Mouse (Mus musculus) embryonic facial prominence, embryonic 12.5 days (tissue): Measurements from ENCODE around the gene Catsperg1. TPM values are rescaled to one million over a fixed set of nuclear protein-coding genes. Genes with fewer than 3 reads are reported as not detected.
"Not testable (repeated sequence)": the region's sequence is repeated elsewhere in the genome, so short reads cannot be mapped to it uniquely, and the experiment has no call there.

Experiments used
- ATAC-seq: fragments of 200-750 bp; cut with Nextera tagmentation; 2 replicates; pipeline ENCODE4 v1.8.0; 2017; ENCODE audit not compliant: insufficient number of reproducible peaks, insufficient read depth, low FRiP score, low TSS enrichment
- H3K27ac ChIP-seq: fragments of 300-500 bp; sonication (generic); 2 replicates; pipeline ENCODE4 v1.5.1; 2016; ENCODE audit warnings: mild to moderate bottlenecking
- H3K27me3 ChIP-seq: fragments of 300-500 bp; sonication (generic); 2 replicates; pipeline ENCODE4 v1.6.1; 2016; ENCODE audit warnings: mild to moderate bottlenecking, moderate library complexity
- H3K36me3 ChIP-seq: fragments of 300-500 bp; sonication (generic); 2 replicates; pipeline ENCODE4 v1.6.1; 2016; ENCODE audit warnings: mild to moderate bottlenecking
- H3K4me1 ChIP-seq: fragments of 300-500 bp; sonication (generic); 2 replicates; pipeline ENCODE4 v1.6.1; 2016
- H3K4me2 ChIP-seq: fragments of 300-500 bp; sonication (generic); replicated peaks from 2 replicates; pipeline ENCODE4 v1.6.1; 2016; ENCODE audit warnings: mild to moderate bottlenecking, moderate library complexity
- H3K4me3 ChIP-seq: fragments of 300-500 bp; sonication (generic); 2 replicates; pipeline ENCODE4 v1.5.1; 2016; ENCODE audit warnings: mild to moderate bottlenecking
- H3K9ac ChIP-seq: fragments of 300-500 bp; sonication (generic); 2 replicates; pipeline ENCODE4 v1.6.1; 2016; ENCODE audit warnings: mild to moderate bottlenecking, moderate library complexity
- H3K9me3 ChIP-seq: fragments of 300-500 bp; sonication (generic); 2 replicates; pipeline ENCODE4 v1.6.1; 2016; ENCODE audit warnings: mild to moderate bottlenecking, moderate library complexity
- WGBS: fragments of 180-500 bp; shearing (Covaris S2); methylation state at CpG from one replicate; pipeline ENCODE4 v1.1.7; 2016; 5-methylcytosine and 5-hydroxymethylcytosine counted together
- polyA plus RNA-seq: library from polyadenylated mRNA; unstranded; fragments of >200 nt; fragmentation: Nextera tagmentation; extraction: Ambion mirVana; gene quantifications from 2 replicates; pipeline ENCODE4 v1.2.1, GENCODE M21; 2016

The Catsperg1 gene
- polyA plus RNA-seq, 1 experiment from 2014 or later = 0.37 TPM

GRCm38 (mm10) chr7:29225520-29225919 lies 11.7 kb upstream of the Catsperg1 start:
- Histone ChIP-seq H3K4me2 (peak overlapping the region; percentile 38), H3K27ac (no peak overlapping the region)

GRCm38 (mm10) chr7:29224756-29225394 lies 11.0 kb upstream of the Catsperg1 start:
- H3K27me3 ChIP-seq = 0 out of 2 replicates have a peak, but pooled peaks cover 4% of the 10 kb centered on the region
- 0 out of 2 replicates have a peak, but pooled peaks have one; percentile 29 for ATAC-seq
- H3K9me3 ChIP-seq = 0 out of 2 replicates have a peak, but pooled peaks cover 7% of the 10 kb centered on the region
- peaks cover 9% of the 10 kb centered on the region for H3K4me1 ChIP-seq
- WGBS = 8% methylated on average over 16 of the region's 16 CpGs
- peak overlapping the region; percentile 1; the same call in 1 of the 2 replicates for H3K4me3 ChIP-seq
- no peak overlapping the region for H3K9ac ChIP-seq
- peak overlapping the region; percentile 38 for H3K4me2 ChIP-seq
- no peak overlapping the region for H3K27ac ChIP-seq
- H3K36me3 ChIP-seq = no peaks in the 10 kb centered on the region

More at GRCm38 (mm10) chr7:29225520-29225919, 11.7 kb upstream of the Catsperg1 start:
- 0 out of 2 replicates have a peak, but pooled peaks cover under 1% of the 10 kb centered on the region for H3K9me3 ChIP-seq
- H3K36me3 ChIP-seq = no peaks in the 10 kb centered on the region
- 0 out of 2 replicates have a peak, but pooled peaks cover 6% of the 10 kb centered on the region for H3K27me3 ChIP-seq
- no peak overlapping the region for H3K9ac ChIP-seq
- peak overlapping the region; percentile 1; the same call in 1 of the 2 replicates for H3K4me3 ChIP-seq
- 65% methylated on average over 13 of the region's 13 CpGs for WGBS
- peaks cover 9% of the 10 kb centered on the region for H3K4me1 ChIP-seq
- no peak for ATAC-seq

- 39% methylated on average over 15 of the region's 15 CpGs for WGBS
- Histone ChIP-seq H3K4me3 (no peak overlapping the region), H3K27ac (no peak overlapping the region), H3K4me1 (no peaks in the 10 kb centered on the region), H3K9me3 (0 out of 2 replicates have a peak, but pooled peaks cover 5% of the 10 kb centered on the region), H3K27me3 (peaks cover 9% of the 10 kb centered on the region), H3K4me2 (no peak overlapping the region), H3K9ac (no peak overlapping the region), H3K36me3 (no peaks in the 10 kb centered on the region)
- no peak for ATAC-seq
Measured at GRCm38 (mm10) chr7:29214846-29215245, 1.0 kb upstream of the Catsperg1 start.

GRCm38 (mm10) chr7:29214236-29214635 lies 401 bp upstream of the Catsperg1 start:
- WGBS = 69% methylated on average over 2 of the region's 2 CpGs
- Histone ChIP-seq H3K9me3 (no peaks in the 10 kb centered on the region), H3K4me2 (peak overlapping the region; percentile 48; the same call in 1 of the 2 replicates), H3K27ac (no peak overlapping the region), H3K27me3 (peaks cover 9% of the 10 kb centered on the region), H3K36me3 (no peaks in the 10 kb centered on the region), H3K9ac (no peak overlapping the region), H3K4me1 (no peaks in the 10 kb centered on the region), H3K4me3 (no peak overlapping the region)
- ATAC-seq = no peak

- not testable (repeated sequence) for H3K9ac ChIP-seq, H3K4me1 ChIP-seq, H3K27ac ChIP-seq, H3K36me3 ChIP-seq, H3K9me3 ChIP-seq, H3K27me3 ChIP-seq, ATAC-seq
- Histone ChIP-seq H3K4me2 (peak overlapping the region; percentile 48), H3K4me3 (peak overlapping the region; percentile 17; the same call in 1 of the 2 replicates)
- 13% methylated on average over 40 of the region's 40 CpGs for WGBS
Measured at GRCm38 (mm10) chr7:29212775-29213560, 867 bp downstream of the Catsperg1 start.

- no peak overlapping the region for H3K27ac ChIP-seq
- no peaks in the 10 kb centered on the region for H3K9me3 ChIP-seq
- no peaks in the 10 kb centered on the region for H3K4me1 ChIP-seq
- 12% methylated on average over 26 of the region's 26 CpGs for WGBS
- no peak overlapping the region for H3K9ac ChIP-seq
- H3K4me2 ChIP-seq = peak overlapping the region; percentile 46
- ATAC-seq = no peak
- H3K27me3 ChIP-seq = peaks cover 9% of the 10 kb centered on the region
- no peaks in the 10 kb centered on the region for H3K36me3 ChIP-seq
- H3K4me3 ChIP-seq = no peak overlapping the region
Measured at GRCm38 (mm10) chr7:29212199-29212765, 1.6 kb downstream of the Catsperg1 start.

- H3K4me1 ChIP-seq = no peaks in the 10 kb centered on the region
- H3K27ac ChIP-seq = peak overlapping the region; percentile 55; the same call in 1 of the 2 replicates
- WGBS = 5% methylated on average over 34 of the region's 34 CpGs
- H3K27me3 ChIP-seq = peaks cover 9% of the 10 kb centered on the region
- peak overlapping the region; percentile 32 for H3K4me3 ChIP-seq
- no peaks in the 10 kb centered on the region for H3K9me3 ChIP-seq
- H3K9ac ChIP-seq = no peak overlapping the region
- no peaks in the 10 kb centered on the region for H3K36me3 ChIP-seq
- peak; percentile 64 for ATAC-seq
- peak overlapping the region; percentile 46 for H3K4me2 ChIP-seq
Measured at GRCm38 (mm10) chr7:29211415-29212198, 2.2 kb downstream of the Catsperg1 start.

GRCm38 (mm10) chr7:29211013-29211412 lies 2.8 kb downstream of the Catsperg1 start:
- not testable (repeated sequence) for H3K9me3 ChIP-seq, ATAC-seq, H3K36me3 ChIP-seq, H3K4me1 ChIP-seq, H3K9ac ChIP-seq, H3K27me3 ChIP-seq
- 24% methylated on average over 12 of the region's 15 CpGs for WGBS
- Histone ChIP-seq H3K4me3 (peak overlapping the region; percentile 32), H3K27ac (peak overlapping the region; percentile 55; the same call in 1 of the 2 replicates), H3K4me2 (peak overlapping the region; percentile 46)

- no peak overlapping the region for H3K4me3 ChIP-seq
- H3K27me3 ChIP-seq = no peaks in the 10 kb centered on the region
- no peaks in the 10 kb centered on the region for H3K9me3 ChIP-seq
- WGBS = 91% methylated on average over 6 of the region's 6 CpGs
- H3K4me1 ChIP-seq = no peaks in the 10 kb centered on the region
- no peak overlapping the region for H3K9ac ChIP-seq
- H3K27ac ChIP-seq = no peak overlapping the region
- ATAC-seq = no peak
- H3K36me3 ChIP-seq = no peaks in the 10 kb centered on the region
- H3K4me2 ChIP-seq = no peak overlapping the region
Measured at GRCm38 (mm10) chr7:29202577-29202976, 11.3 kb downstream of the Catsperg1 start.

- H3K27ac ChIP-seq, H3K9me3 ChIP-seq, H3K4me3 ChIP-seq, H3K36me3 ChIP-seq, H3K4me2 ChIP-seq, H3K9ac ChIP-seq, H3K4me1 ChIP-seq, H3K27me3 ChIP-seq, ATAC-seq: not testable (repeated sequence)
- WGBS = 89% methylated on average over 1 of the region's 1 CpGs
Measured at GRCm38 (mm10) chr7:29194230-29194629, 19.6 kb downstream of the Catsperg1 start.

- not testable (repeated sequence) for H3K27me3 ChIP-seq, H3K27ac ChIP-seq, H3K36me3 ChIP-seq, H3K4me3 ChIP-seq, H3K9ac ChIP-seq, H3K4me2 ChIP-seq, H3K9me3 ChIP-seq, ATAC-seq
- peaks cover 16% of the 10 kb centered on the region for H3K4me1 ChIP-seq
- 88% methylated on average over 4 of the region's 4 CpGs for WGBS
Measured at GRCm38 (mm10) chr7:29181323-29181722, 32.5 kb downstream of the Catsperg1 start.
